Mouse (Mus musculus): ENCODE measurements around the gene Ralgapa2. TPM values are rescaled to one million over a fixed set of nuclear protein-coding genes. Genes with fewer than 3 reads are reported as not detected.

Ralgapa2 gene
- total RNA-seq, 2 experiments from 2014 or later: 5.0 to 17.1 TPM

DNA sequence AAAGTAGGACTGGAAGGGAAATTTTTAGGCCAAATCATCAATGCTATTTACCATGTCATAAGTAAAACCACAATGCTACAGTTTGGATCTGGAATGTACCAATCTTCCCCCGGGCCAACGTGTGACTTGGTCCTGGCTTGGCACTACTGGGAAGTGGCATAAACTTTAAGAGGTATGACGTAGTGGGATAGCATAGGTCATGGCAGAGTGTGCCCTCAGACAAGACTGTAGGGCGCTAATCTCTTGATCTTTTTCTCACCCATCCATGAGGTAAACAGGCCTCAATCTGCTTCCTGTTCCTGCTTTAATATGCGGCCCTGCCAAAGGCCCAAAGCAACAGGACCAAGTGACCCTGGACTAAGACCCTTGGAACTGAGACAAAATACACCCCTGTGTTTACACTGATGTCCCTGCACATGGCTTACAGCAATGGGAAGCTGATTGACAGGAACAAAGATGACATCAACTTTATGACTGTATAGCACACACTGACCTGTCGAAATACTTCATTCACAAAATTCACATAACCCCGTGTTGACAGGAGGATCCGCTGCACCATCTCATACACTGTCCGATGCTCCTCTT lies 68.8 kb downstream of the Ralgapa2 start:
- ATAC-seq (replicated peaks; ENCODE audit: poor library complexity): no peak

DNA sequence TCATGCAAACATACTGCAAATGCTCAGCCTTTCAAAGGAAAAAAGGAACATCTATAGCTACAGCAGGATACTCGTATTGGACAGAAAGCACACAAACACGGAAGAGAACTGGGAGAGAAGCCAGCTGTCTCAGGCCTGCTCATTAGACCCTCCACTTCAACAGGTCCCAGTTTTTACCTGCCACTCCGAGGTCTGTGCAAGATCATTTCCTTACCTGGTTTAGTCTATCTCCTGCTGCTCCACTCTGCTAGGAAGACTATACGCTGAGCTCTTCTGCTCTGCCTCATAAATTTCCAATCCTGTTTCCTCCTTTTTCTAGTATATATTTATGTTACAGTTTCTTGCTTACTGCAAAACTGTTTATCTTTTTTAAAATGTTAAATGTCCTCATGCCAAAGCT lies 70.4 kb downstream of the Ralgapa2 start:
- ATAC-seq (replicated peaks; ENCODE audit: poor library complexity): no peak

DNA sequence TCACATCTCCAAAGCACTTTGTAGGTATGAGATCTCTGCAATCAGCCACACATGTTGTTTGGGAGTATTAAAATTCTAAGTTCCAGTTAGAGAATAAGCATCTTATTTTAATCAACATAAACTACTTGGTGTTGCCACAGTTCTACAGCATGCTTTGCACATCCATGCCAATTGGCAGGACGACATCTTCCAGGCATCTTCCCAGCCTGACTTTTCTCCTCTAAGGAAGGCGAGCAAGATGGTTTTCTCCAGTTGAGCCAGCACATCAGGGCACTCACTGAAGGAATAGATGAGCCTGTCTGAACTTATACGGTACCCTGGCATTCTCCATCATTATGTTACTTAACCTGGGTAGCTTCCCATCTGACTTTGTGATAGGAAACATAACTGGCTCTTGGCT lies 83.4 kb downstream of the Ralgapa2 start:
- ATAC-seq (replicated peaks; ENCODE audit: poor library complexity): no peak

DNA sequence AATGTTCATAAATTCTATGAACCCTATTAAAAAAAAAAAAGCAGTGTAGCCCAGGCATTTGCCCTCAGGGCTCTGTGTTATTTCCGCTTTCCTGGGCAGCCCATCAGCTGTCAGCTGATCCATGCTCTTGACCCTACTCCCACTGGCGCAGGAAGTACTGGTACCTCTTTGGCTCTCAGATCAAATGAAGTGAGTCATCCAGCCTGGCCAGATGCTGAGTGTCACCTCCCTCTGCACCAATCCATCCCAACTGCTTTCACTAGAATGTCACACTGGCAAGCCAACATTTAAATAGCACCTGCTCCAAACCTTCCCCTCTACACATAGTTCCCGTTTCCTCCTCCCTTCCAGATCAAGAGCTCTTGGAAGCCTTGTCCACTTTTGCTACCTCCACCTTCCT lies 84.8 kb downstream of the Ralgapa2 start:
- no peak for ATAC-seq (replicated peaks; ENCODE audit: poor library complexity)

DNA sequence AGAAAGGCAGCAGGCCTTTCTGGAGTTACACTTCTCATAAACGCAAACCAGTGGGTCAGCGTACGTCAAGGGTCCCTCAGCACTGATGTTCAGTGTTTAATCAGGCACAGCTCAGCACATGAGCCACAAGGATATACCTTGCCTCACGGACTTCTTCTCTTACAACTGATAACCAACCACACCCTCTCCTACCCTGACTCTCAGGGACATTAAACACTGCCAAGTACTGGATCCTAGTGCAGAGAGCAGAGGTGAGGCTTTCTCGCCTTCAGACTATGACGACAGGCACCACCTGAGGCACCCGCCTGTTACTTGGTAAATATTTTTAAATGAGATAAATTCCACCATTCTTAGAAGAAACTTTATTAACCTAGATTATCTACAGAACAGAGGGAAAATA lies 85.8 kb downstream of the Ralgapa2 start:
- peak; percentile 34; the same call in 1 of the 2 replicates for ATAC-seq (replicated peaks; ENCODE audit: poor library complexity)

DNA sequence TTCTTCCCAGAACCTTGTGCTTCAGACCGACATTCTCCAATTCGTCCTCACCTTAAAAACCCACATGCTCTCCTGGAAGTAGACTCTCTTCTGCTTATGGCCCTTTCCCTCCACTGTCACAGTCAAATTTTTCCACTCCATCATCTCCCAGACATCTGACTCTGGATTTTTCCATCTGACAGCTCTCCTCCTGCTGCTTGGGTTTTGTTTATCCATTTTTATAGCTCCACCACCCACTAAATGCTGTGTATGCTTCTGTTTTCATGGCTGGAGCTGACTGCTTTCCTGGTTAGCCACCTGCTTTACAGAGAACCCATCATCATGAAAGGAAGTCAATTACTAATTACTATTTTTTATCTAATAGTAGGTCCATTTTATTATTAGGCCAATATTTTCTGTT lies 86.9 kb downstream of the Ralgapa2 start:
- no peak for ATAC-seq (replicated peaks; ENCODE audit: poor library complexity)

DNA sequence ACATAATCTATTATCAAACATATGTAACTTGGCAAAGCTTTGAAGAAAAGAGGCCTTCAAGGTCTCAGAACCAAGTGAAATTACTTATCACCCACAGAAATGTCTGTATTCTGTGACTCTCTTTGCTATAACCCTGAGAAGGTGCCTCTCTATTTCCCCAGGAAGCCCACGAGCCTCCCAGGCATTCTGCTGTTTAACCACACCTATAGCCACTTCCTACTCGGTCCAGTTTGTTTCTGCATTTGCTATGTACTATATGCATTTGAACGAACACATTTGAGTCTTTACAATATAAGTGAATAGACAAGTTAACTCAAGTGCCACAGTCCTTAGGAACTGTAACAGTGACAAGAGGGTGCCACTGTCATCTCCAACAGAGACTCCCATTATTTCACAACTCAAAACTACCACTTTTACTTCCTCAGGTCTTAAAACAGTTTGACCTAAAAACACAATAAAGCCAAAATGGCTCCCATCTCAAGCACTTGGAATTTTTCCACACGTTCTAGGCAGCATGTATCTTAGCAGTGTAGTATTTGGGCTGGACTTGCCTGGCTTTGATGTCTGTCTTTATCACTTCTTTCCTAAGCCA lies 88.3 kb downstream of the Ralgapa2 start:
- peak; percentile 60 for ATAC-seq (replicated peaks; ENCODE audit: poor library complexity)

DNA sequence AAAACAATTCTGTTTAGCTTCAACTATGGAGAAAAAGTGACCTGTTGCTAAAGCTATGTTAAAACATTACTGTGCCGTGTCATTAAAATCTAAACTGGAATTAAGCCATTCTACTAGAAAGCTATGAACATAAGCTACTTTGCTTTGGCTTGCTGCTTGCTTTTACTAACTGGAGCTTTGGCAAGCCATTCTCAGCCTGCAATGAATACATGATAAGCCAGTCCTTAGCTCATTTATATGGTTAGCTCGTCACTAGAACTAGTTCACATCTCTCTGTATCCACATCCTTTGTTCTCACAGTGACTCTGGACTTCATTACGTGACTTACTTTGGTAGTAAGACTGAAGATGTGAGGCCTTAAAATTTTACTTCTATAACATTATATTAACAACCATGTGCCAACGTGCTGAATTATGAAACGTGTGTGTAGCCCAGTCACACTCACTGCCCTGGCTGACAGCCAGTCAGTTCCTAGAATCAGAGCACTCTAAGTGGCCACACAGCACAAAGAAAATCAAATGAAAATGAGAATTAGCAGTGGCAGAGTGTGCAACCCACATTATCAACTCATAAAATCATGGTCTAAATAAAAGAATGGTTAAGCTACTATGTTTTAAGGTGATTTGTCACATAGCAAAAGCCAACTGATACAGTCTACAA lies 89.0 kb downstream of the Ralgapa2 start:
- no peak for ATAC-seq (replicated peaks; ENCODE audit: poor library complexity)

DNA sequence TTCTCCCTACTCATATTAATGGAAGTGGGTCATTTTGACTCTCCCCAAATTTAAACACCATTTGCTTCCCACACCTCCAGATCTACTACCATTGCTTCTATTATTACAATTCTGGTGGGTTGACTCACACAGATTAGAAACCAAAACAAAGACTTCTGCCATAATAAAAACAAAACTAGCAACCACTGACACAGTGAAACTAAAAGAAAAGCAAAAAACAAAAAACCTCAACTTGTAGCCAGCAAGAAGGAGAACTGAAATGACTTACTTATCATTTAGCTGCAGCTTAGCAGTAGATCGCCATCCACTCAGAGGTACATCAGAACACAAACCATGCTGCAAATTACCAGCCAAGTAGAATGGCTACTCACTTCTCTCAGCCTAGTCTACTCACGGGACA lies 95.9 kb downstream of the Ralgapa2 start:
- ATAC-seq (replicated peaks; ENCODE audit: poor library complexity): no peak

DNA sequence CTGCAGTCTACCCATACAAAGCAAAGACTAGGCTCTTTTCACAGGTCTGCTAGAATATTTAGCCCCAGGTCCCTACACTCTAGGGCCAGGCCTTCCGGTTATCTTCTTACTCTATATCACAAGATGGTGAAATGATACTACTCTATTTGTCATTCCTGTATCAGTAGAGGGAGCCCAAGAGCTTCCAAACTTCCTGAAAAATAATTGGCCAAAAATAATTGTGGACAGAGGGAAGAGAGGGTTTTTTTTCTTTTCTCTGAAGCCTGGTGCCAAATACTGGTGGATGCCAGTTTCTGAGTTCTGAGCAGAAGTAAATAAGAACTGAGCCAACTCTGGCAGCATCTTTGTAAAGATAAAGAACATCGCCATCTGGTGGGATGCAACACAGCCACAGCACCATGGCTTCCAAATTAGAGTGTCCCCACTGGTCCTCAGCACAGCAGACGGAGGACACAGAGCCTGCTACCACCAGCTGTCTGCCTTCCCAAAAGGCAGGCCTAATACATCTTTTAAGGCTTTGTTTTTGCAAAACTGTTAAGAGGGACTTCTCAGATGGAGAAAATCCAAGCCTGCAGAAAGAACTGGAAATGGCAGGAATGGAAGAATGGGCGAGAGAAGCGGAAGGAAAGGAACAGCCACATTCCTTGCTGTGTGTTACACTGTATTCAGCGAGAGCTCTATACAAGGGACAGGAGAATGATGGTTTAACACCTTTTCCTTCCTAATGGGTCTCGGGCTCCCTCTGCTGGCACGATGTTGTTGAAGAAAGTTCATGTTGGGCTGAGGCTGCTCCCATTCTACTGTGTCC lies 97.5 kb downstream of the Ralgapa2 start:
- peak; percentile 81 for ATAC-seq (replicated peaks; ENCODE audit: poor library complexity)

DNA sequence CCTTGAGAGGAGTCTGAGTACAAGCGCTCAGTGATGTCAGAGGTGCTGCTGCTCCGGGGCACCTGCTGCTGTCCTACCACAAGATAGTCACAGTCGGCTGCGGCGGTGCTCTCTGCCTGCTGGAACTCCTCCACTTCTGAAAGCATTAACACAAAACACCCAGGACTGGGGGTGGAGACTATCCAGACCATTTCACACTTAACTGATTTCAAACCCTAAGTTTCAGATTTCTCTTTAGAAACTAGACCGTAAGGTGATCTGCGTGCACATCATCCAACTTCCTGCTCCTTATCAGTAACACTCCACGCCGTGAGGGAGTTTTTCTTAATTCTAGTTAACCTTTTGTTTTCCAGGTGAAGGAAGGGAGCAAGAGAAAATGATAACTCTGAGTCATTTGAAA lies 99.4 kb downstream of the Ralgapa2 start:
- no peak for ATAC-seq (replicated peaks; ENCODE audit: poor library complexity)

DNA sequence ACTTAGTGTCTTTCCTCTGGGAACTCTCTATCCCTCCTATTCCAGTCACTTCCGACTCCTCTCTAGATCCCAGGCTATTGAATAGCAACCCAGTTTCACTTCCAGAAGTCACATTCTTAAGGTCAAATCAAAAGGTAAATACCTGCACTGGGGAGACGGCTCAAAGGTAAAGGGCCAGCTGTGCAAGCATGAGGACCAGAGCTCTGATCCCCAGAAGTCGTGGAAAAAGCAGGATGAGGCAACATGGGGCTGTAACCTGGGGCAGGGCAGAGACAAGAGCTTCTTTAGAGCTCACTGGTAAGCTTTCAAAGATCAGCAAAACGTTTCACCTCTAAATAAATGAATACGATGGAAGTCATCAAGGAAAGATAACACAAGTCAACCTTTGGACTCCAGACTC lies 100.2 kb downstream of the Ralgapa2 start:
- ATAC-seq (replicated peaks; ENCODE audit: poor library complexity): no peak

DNA sequence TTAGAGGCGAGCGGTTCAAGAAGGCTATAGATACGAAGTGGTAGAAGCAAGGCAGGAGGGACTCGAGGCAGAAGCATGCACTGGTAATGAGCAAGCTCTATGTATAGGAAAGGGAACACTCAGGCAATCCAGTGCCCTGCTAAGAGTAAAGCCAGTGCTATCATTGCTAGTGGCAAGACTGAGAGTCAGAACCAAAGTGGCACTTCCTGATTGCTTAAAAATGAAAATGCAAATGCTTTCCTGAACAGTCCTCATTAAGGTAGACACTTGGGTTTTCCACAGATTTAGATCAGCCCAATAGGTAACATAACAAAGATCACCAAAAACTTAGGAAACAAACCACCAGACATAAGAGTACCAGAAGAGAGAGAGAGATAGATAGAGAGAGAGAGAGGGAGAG lies 105.1 kb downstream of the Ralgapa2 start:
- ATAC-seq (replicated peaks; ENCODE audit: poor library complexity): no peak

DNA sequence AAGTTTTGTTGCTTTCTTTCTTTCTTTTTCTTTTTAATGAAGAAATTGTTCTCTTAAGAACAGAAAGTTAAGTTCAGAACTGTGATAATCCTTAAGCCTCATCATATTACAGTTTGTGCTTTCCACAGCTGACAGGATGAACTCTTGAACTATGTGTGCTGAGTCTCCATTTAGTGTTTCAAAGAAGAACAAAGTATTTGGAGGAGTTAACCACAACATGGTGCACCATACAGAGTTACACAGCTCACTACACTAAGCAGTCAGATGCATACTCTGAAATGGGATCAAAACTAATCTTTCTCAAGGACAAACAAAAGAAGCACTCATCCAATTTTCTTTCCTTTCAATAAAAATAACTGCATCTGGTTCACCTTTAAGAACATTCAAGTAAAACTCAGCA lies 110.6 kb downstream of the Ralgapa2 start:
- no peak for ATAC-seq (replicated peaks; ENCODE audit: poor library complexity)

DNA sequence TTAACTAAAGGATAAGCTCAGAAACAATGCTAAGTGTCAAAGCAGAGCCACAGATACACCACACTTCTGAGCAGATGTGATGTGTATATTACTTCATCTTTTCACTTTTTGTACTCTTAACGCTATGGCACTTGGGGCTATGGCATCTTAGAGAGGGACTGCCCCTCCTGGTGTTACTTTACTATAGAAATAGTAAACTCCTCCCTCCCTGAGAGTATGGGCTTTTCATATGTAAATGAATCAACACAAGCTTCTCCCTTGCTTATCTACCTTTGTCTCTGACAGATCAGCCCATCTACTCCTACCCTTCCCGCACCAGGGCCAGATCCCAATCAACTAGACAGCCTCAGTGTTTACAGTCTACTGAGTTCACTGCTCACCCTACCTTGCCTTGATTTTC lies 111.4 kb downstream of the Ralgapa2 start:
- ATAC-seq (replicated peaks; ENCODE audit: poor library complexity): no peak

DNA sequence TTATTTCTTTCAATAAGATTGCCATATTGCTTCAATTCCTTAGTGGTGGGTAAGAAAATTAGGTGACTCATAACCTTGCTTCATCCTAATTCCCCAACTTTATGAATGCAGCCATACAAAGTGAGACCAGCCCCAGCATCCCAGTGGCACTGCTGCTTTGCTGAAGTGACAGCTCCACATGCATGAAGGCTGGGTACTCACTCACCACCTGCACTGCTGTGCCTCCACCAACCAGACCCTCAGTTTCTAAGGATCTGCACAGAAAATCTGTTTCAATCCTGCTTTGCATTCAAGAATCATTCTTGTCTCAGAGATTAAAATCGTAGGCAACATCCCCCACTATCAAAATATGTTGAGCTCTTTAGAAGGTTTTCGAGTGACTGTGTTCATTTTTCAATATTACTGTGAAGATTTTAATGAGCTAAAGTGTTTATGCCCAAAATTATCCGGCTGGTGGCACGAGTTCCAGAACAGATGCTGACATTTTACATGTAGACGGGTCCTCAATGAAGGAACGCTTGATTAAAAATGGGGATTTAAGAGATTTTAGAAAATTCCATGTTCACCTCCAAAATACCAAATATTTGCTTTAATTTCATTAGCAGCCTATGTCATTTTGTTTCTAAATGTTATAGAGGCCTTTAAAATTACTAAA lies 113.8 kb downstream of the Ralgapa2 start:
- ATAC-seq (replicated peaks; ENCODE audit: poor library complexity): no peak

DNA sequence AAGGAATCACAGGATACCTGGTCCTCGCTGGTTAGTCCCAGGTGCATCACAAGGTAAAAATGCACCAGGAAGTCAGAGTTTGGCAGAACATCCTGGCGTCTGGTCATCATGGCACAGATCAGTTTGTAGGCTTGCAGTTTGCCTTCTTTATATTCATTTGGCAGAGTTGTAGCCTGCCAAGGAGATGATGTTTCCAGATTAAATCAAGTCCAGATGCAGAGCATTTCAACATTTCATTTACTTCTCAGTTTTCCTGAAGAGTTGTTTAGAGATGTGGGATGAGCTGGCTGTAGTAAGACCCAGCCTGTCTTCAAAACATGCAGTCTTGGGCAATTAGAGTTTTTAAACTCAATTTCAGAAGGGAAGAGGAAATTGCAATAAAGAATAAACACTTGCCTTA lies 124.9 kb downstream of the Ralgapa2 start:
- no peak for ATAC-seq (replicated peaks; ENCODE audit: poor library complexity)

DNA sequence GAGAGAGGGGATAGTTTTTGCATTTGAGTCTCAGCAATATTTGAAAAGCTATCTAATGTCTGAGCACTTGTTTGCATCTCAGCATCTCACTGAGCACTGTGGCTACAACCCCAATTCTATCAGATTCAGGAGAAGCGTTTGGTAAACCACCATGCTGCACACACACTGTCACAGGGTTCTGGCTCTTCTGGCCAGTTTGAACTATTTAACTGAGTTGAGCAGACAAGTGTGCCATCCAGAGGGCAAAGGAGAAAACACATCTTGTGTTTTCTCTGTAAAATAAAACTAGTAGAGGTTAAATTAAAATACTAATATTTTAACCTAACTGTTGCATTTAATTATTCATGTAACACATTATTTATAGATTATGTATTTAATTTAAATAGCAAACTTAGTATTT lies 127.6 kb downstream of the Ralgapa2 start:
- peak; percentile 71 for ATAC-seq (replicated peaks; ENCODE audit: poor library complexity)

DNA sequence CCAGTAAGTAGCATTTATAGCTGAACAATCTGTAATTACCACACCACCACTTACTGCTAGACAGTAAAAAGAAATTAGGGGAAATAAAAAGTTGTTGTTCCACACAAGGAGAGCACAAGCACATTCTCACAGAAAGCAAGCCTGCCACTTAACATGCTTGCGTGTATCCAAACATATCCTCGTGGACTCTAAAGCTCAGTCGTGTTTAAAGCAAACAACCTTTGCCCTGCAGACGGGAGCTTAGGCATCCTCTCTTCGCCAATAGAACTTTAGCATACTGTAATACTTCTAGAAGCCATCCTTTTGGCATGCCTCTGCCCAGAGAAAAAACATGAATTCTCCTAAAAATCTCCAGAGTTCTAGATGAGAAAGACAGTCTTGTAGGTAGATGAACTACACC lies 135.9 kb downstream of the Ralgapa2 start:
- ATAC-seq (replicated peaks; ENCODE audit: poor library complexity): no peak

DNA sequence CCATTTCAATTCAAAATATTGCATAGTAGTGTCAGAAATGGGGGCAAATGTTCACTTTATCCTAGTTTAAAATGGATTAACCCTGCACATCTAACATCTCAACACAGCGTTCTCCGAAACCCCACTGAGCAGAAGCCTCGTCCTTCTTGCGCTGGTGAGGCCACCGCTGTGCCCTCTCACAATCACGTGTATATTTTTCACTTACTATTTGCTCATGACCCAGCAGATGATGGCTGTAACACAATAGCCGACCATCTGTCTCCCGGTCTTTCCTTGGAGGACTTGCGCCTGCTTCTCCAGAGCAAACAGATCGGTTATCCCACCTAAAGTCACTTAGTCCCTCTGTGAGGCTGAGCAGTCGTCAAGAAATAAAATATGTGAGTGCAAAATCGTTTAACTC lies 146.0 kb downstream of the Ralgapa2 start:
- ATAC-seq (replicated peaks; ENCODE audit: poor library complexity): no peak

DNA sequence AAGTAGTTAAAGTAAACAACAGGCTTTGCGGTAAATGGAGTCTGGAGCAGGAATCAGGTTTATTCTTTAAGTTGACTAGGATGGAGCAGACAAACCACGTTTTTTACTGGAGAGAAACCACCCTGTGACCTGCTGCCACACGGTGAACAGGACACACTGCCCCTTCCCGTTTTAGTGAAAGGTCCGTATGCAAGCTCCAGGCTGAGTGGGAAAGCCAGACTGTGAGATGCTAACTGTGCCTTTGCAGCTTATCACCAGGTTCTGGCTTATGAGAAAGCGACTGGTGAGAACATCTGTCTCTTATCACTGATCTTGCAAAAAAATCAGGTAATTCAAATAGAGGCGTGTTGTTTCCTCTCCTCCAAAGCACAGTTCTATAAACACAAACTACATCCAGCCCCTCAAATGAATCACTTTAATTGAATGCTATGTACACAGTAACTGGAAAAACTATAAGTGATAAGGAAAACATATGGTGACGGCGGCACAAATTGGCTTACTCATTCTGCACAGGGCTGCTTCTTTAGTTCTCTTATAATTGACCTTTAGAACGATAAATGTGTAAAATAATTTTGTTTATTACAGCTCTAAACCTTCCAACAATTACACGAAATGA lies 146.7 kb downstream of the Ralgapa2 start:
- ATAC-seq (replicated peaks; ENCODE audit: poor library complexity): no peak
